Mouse (Mus musculus) thymus, adult 2 months (tissue): Measurements from ENCODE around the gene 3830406C13Rik.

Experiments used
- CTCF ChIP-seq: fragments of 200-500 bp; IDR thresholded peaks from 2 replicates; pipeline ENCODE4 v1.5.1; 2012; ENCODE audit warnings: mild to moderate bottlenecking, control low read depth, low read length, moderate library complexity, borderline replicate concordance; ENCODE audit not compliant: control insufficient read depth, poor library complexity, insufficient read depth; ENCODE audit errors: extremely low read depth
- POLR2A ChIP-seq: fragments of 200-500 bp; IDR thresholded peaks from 2 replicates; pipeline ENCODE4 v1.6.1; 2012; ENCODE audit warnings: mild to moderate bottlenecking, low read length, control low read depth, moderate library complexity; ENCODE audit not compliant: control insufficient read depth, poor library complexity, insufficient read depth; ENCODE audit errors: extremely low read depth

GRCm38 (mm10) chr14:12350271-12350916 is 66.4 kb downstream of the 3830406C13Rik start:
- TF ChIP-seq CTCF (no peak), POLR2A (no peak)
